Mouse (Mus musculus) ES-Bruce4 (cell line): ENCODE results near the gene Arl3.

Source experiments
- CTCF ChIP-seq: IDR thresholded peaks from one replicate; pipeline ENCODE4 v1.8.1; 2011; ENCODE audit warnings: low read depth, low read length
- POLR2A ChIP-seq: IDR thresholded peaks from one replicate; pipeline ENCODE4 v1.8.1; 2011; ENCODE audit warnings: low read length; ENCODE audit not compliant: insufficient read depth

GRCm38 (mm10) chr19:46530449-46530990 is 42.5 kb downstream of the Arl3 start:
- TF ChIP-seq CTCF (no peak), POLR2A (no peak)
